Mouse (Mus musculus): Measurements from ENCODE around the gene Vax2.

DNA sequence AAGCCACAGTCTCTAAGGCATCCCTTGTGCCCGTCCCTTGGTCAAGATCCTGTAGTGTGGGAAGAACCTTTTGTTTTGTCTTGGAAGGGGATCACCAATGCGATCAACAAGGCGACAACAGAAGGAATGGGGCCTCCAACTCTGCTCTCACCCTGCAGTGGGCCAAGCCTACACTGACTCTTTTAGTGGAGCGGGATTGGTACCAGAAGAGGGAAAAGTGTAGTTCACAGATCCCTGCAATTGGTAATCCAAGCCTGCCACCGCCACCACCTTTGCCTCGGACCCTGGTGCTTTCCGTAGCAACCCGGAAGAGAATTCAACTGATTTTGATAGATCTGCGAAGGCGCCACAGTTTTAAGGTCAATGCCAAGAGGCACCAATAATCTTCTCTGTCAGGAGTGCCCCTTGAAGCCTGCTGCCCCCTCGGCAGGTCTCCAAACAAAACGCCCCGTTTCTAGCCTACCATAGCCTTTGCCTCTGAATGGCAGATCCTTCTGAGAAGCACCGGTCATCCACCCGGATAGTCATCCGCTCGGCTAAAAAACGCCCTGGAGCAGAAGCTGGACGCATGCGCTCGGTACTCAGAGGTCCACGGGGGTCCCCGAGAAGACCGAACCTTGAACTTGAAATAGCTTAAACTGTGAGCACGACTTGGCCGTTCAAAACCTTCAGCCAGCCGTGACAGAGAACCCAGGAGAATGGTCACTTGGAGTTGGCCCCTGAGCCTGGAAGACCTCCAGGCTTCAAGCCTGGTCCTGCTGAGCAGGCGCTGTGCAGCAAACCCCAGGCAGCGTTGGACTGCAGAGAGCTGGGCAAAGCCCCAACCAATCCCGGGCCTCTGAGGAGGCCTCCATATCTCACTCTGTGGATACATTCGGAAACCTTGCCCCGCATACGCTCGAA lies 3.4 kb downstream of the Vax2 start:
- TF ChIP-seq CHD2 (IDR thresholded peaks at IDR 0.05; ENCODE audit: low read depth, low read length) (no peak), HCFC1 (IDR thresholded peaks at IDR 0.05; ENCODE audit: borderline replicate concordance, insufficient read depth, low read length) (no peak), MAFK (IDR thresholded peaks at IDR 0.05; ENCODE audit: insufficient read depth, low read depth, low read length) (no peak), ZC3H11A (IDR thresholded peaks at IDR 0.05; ENCODE audit: borderline replicate concordance, low read depth, low read length) (no peak)

All from ES-E14 (cell line).